Mouse (Mus musculus) forebrain, embryonic 15.5 days (tissue): Measurements from ENCODE around the gene Kl. TPM values are rescaled to one million over a fixed set of nuclear protein-coding genes. Genes with fewer than 3 reads are reported as not detected.

ENCODE experiments used
- ATAC-seq: fragments of 200-750 bp; cut with Nextera tagmentation; replicated peaks from 2 replicates; pipeline ENCODE4 v1.8.0; 2017; ENCODE audit warnings: mild to moderate bottlenecking, moderate TSS enrichment, moderate library complexity
- H3K27ac ChIP-seq: fragments of 300-500 bp; sonication (generic); replicated peaks from 2 replicates; pipeline ENCODE4 v1.5.1; 2015; ENCODE audit warnings: mild to moderate bottlenecking, inconsistent platforms
- H3K27me3 ChIP-seq: fragments of 300-500 bp; sonication (generic); 2 replicates; pipeline ENCODE4 v1.6.1; 2015; ENCODE audit warnings: inconsistent platforms
- H3K36me3 ChIP-seq: fragments of 300-500 bp; sonication (generic); 2 replicates; pipeline ENCODE4 v1.6.1; 2015; ENCODE audit warnings: mild to moderate bottlenecking, inconsistent platforms
- H3K4me1 ChIP-seq: fragments of 300-500 bp; sonication (generic); 2 replicates; pipeline ENCODE4 v1.6.1; 2015; ENCODE audit warnings: inconsistent platforms
- H3K4me2 ChIP-seq: fragments of 300-500 bp; sonication (generic); replicated peaks from 2 replicates; pipeline ENCODE4 v1.6.1; 2015; ENCODE audit warnings: mild to moderate bottlenecking, inconsistent platforms
- H3K4me3 ChIP-seq: fragments of 300-500 bp; sonication (generic); 2 replicates; pipeline ENCODE4 v1.5.1; 2015; ENCODE audit warnings: mild to moderate bottlenecking, inconsistent platforms
- H3K9ac ChIP-seq: fragments of 300-500 bp; sonication (generic); replicated peaks from 2 replicates; pipeline ENCODE4 v1.6.1; 2015; ENCODE audit warnings: mild to moderate bottlenecking, inconsistent platforms
- H3K9me3 ChIP-seq: fragments of 300-500 bp; sonication (generic); 2 replicates; pipeline ENCODE4 v1.6.1; 2016; ENCODE audit warnings: inconsistent platforms
- WGBS: fragments of 180-500 bp; shearing (Covaris S2); methylation state at CpG from one replicate; pipeline ENCODE4 v1.1.7; 2015; ENCODE audit warnings: mixed read lengths; 5-methylcytosine and 5-hydroxymethylcytosine counted together
- polyA plus RNA-seq: library from polyadenylated mRNA; unstranded; fragments of >200 nt; fragmentation: Nextera tagmentation; extraction: Ambion mirVana; gene quantifications from 2 replicates; pipeline ENCODE4 v1.2.1, GENCODE M21; 2015

Gene Kl
- 0.29 and 0.37 TPM in 2 replicates for polyA plus RNA-seq

- Histone ChIP-seq H3K9me3 (no peaks in the 10 kb centered on the region), H3K27me3 (peaks cover 29% of the 10 kb centered on the region), H3K9ac (peak within 1 kb of the TSS; percentile 41), H3K4me2 (peak within 1 kb of the TSS; percentile 70), H3K4me3 (peak within 1 kb of the TSS; percentile 48), H3K27ac (no peak within 1 kb of the TSS), H3K36me3 (no peaks in the 10 kb centered on the region), H3K4me1 (peaks cover 12% of the 10 kb centered on the region)
- peak; percentile 60 for ATAC-seq
- 4% methylated on average over 19 of the region's 22 CpGs for WGBS
These were observed at the start of gene Kl for GRCm38 (mm10) chr5:150952328-150952668. Kl (plus strand) TSS chr5:150952607.

- Histone ChIP-seq H3K4me3 (peak overlapping the region; percentile 16), H3K27ac (peak overlapping the region; percentile 89), H3K9ac (peak overlapping the region; percentile 32; the same call in 1 of the 2 replicates), H3K36me3 (no peaks in the 10 kb centered on the region), H3K4me1 (peaks cover 21% of the 10 kb centered on the region), H3K4me2 (peak overlapping the region; percentile 34), H3K27me3 (no peaks in the 10 kb centered on the region), H3K9me3 (no peaks in the 10 kb centered on the region)
- ATAC-seq: peak; percentile 98
- 8% methylated on average over 9 of the region's 9 CpGs for whole genome bisulfite sequencing
These were observed 46.1 kb upstream of the Kl start for GRCm38 (mm10) chr5:150906053-150907040.

GRCm38 (mm10) chr5:150912156-150912555 lies 40.3 kb upstream of the Kl start:
- ATAC-seq: no peak
- no peak overlapping the region for H3K4me3 ChIP-seq
- no peak overlapping the region for H3K9ac ChIP-seq
- H3K4me1 ChIP-seq: 0 out of 2 replicates have a peak, but pooled peaks cover 4% of the 10 kb centered on the region
- H3K27ac ChIP-seq: no peak overlapping the region
- WGBS: 49% methylated on average over 2 of the region's 2 CpGs
- H3K36me3 ChIP-seq: no peaks in the 10 kb centered on the region
- no peaks in the 10 kb centered on the region for H3K9me3 ChIP-seq
- H3K27me3 ChIP-seq: no peaks in the 10 kb centered on the region
- no peak overlapping the region for H3K4me2 ChIP-seq

GRCm38 (mm10) chr5:150912656-150913055 lies 39.8 kb upstream of the Kl start:
- no peak for ATAC-seq
- no peak overlapping the region for H3K4me2 ChIP-seq
- H3K4me3 ChIP-seq: no peak overlapping the region
- 59% methylated on average over 5 of the region's 5 CpGs for WGBS
- H3K36me3 ChIP-seq: no peaks in the 10 kb centered on the region
- no peak overlapping the region for H3K27ac ChIP-seq
- H3K4me1 ChIP-seq: no peaks in the 10 kb centered on the region
- no peaks in the 10 kb centered on the region for H3K9me3 ChIP-seq
- no peak overlapping the region for H3K9ac ChIP-seq
- H3K27me3 ChIP-seq: no peaks in the 10 kb centered on the region

- WGBS: 85% methylated on average over 4 of the region's 4 CpGs
- Histone ChIP-seq H3K4me3 (no peak overlapping the region), H3K9me3 (no peaks in the 10 kb centered on the region), H3K27ac (no peak overlapping the region), H3K4me1 (peaks cover 4% of the 10 kb centered on the region; the same call in 1 of the 2 replicates), H3K36me3 (no peaks in the 10 kb centered on the region), H3K27me3 (no peaks in the 10 kb centered on the region), H3K9ac (no peak overlapping the region), H3K4me2 (no peak overlapping the region)
- ATAC-seq: no peak
These were observed 37.0 kb upstream of the Kl start for GRCm38 (mm10) chr5:150915080-150916055.

- Histone ChIP-seq H3K27ac (no peak overlapping the region), H3K4me2 (no peak overlapping the region), H3K4me3 (no peak overlapping the region), H3K36me3 (no peaks in the 10 kb centered on the region), H3K4me1 (peaks cover 4% of the 10 kb centered on the region; the same call in 1 of the 2 replicates), H3K27me3 (no peaks in the 10 kb centered on the region), H3K9ac (no peak overlapping the region), H3K9me3 (no peaks in the 10 kb centered on the region)
- WGBS: 71% methylated on average over 21 of the region's 21 CpGs
- ATAC-seq: 0 out of 2 replicates have a peak, but pooled peaks have one; percentile 64
These were observed 35.1 kb upstream of the Kl start for GRCm38 (mm10) chr5:150917131-150917858.

- Histone ChIP-seq H3K4me2 (no peak overlapping the region), H3K36me3 (no peaks in the 10 kb centered on the region), H3K27me3 (no peaks in the 10 kb centered on the region), H3K27ac (no peak overlapping the region), H3K4me1 (peaks cover 4% of the 10 kb centered on the region; the same call in 1 of the 2 replicates), H3K9ac (no peak overlapping the region), H3K9me3 (no peaks in the 10 kb centered on the region), H3K4me3 (no peak overlapping the region)
- ATAC-seq: no peak
- 76% methylated on average over 13 of the region's 13 CpGs for WGBS
These were observed 33.8 kb upstream of the Kl start for GRCm38 (mm10) chr5:150918599-150918998.

- no peak overlapping the region for H3K4me2 ChIP-seq
- no peak overlapping the region for H3K9ac ChIP-seq
- ATAC-seq: no peak
- no peak overlapping the region for H3K27ac ChIP-seq
- H3K4me3 ChIP-seq: no peak overlapping the region
- H3K9me3 ChIP-seq: no peaks in the 10 kb centered on the region
- H3K27me3 ChIP-seq: no peaks in the 10 kb centered on the region
- WGBS: 74% methylated on average over 4 of the region's 4 CpGs
- peaks cover 4% of the 10 kb centered on the region; the same call in 1 of the 2 replicates for H3K4me1 ChIP-seq
- H3K36me3 ChIP-seq: no peaks in the 10 kb centered on the region
These were observed 33.1 kb upstream of the Kl start for GRCm38 (mm10) chr5:150919269-150919668.

- ATAC-seq: no peak
- 56% methylated on average over 2 of the region's 2 CpGs for WGBS
These were observed 32.4 kb upstream of the Kl start for GRCm38 (mm10) chr5:150919961-150920360.

GRCm38 (mm10) chr5:150929406-150929805 lies 23.0 kb upstream of the Kl start:
- H3K4me2 ChIP-seq: no peak overlapping the region
- no peaks in the 10 kb centered on the region for H3K9me3 ChIP-seq
- H3K36me3 ChIP-seq: no peaks in the 10 kb centered on the region
- WGBS: 85% methylated on average over 2 of the region's 2 CpGs
- H3K27me3 ChIP-seq: no peaks in the 10 kb centered on the region
- no peak overlapping the region for H3K27ac ChIP-seq
- H3K4me1 ChIP-seq: no peaks in the 10 kb centered on the region
- no peak overlapping the region for H3K9ac ChIP-seq
- H3K4me3 ChIP-seq: no peak overlapping the region
- ATAC-seq: no peak

More at GRCm38 (mm10) chr5:150919961-150920360, 32.4 kb upstream of the Kl start:
- H3K27ac ChIP-seq: no peak overlapping the region
- no peaks in the 10 kb centered on the region for H3K27me3 ChIP-seq
- no peaks in the 10 kb centered on the region for H3K9me3 ChIP-seq
- H3K36me3 ChIP-seq: no peaks in the 10 kb centered on the region
- H3K4me1 ChIP-seq: peaks cover 4% of the 10 kb centered on the region; the same call in 1 of the 2 replicates
- H3K4me3 ChIP-seq: no peak overlapping the region
- H3K4me2 ChIP-seq: no peak overlapping the region
- H3K9ac ChIP-seq: no peak overlapping the region

GRCm38 (mm10) chr5:150932596-150932995 lies 19.8 kb upstream of the Kl start:
- Histone ChIP-seq H3K27ac (no peak overlapping the region), H3K27me3 (no peaks in the 10 kb centered on the region), H3K36me3 (no peaks in the 10 kb centered on the region), H3K4me1 (no peaks in the 10 kb centered on the region), H3K9ac (no peak overlapping the region), H3K9me3 (no peaks in the 10 kb centered on the region), H3K4me3 (no peak overlapping the region), H3K4me2 (no peak overlapping the region)
- WGBS: 68% methylated on average over 2 of the region's 2 CpGs
- no peak for ATAC-seq
